8 mouse cellular contexts compared by ENCODE assay signal in the genomic region with DNA sequence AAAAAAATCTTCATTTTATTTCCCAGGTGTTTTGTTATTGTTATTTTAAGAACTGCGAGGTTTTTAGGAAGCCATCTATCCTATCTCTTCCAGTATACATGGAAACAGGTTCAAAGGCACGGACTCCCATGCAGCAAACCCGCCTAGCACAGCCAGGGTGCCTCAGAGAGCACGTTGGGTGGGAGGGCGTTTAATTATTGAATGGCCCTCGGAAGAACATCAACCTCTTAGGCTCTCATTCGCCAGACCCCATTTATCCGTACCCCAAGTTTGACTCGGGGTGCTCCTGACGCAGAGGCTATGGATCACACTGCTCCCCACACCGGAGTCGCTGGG. TPM values are rescaled to one million over a fixed set of nuclear protein-coding genes. Genes with fewer than 3 reads are reported as not detected.
DNase-seq lines count a peak whose midpoint lies in the region; ATAC-seq and TF ChIP-seq lines count a peak whose summit lies in the region.

No protein-coding gene starts in this region.

- ATAC-seq in lung, postnatal 0 days = no peak
- no peak for ATAC-seq in intestine, embryonic 16.5 days
- peak; percentile 13; the same call in 1 of the 2 replicates for ATAC-seq in neural tube, embryonic 14.5 days (ENCODE audit: low read depth)

- no peaks in the 10 kb centered on the region for H3K27me3 ChIP-seq in lung, postnatal 0 days (replicated peaks; ENCODE audit: insufficient read depth, low read length)
- no peaks in the 10 kb centered on the region for H3K27me3 ChIP-seq in intestine, embryonic 16.5 days (replicated peaks; ENCODE audit: control insufficient read depth, insufficient read depth, low read length)
- no peaks in the 10 kb centered on the region for H3K27me3 ChIP-seq in neural tube, embryonic 14.5 days (ENCODE audit: control insufficient read depth, insufficient read depth, low read length)

- H3K9me3 ChIP-seq in lung, postnatal 0 days (ENCODE audit: low read length) = no peaks in the 10 kb centered on the region
- no peaks in the 10 kb centered on the region for H3K9me3 ChIP-seq in intestine, embryonic 16.5 days (ENCODE audit: control insufficient read depth, low read length)
- H3K9me3 ChIP-seq in neural tube, embryonic 14.5 days (ENCODE audit: control insufficient read depth, low read length) = no peaks in the 10 kb centered on the region

- peak; percentile 22 for DNase-seq in lung, postnatal 0 days (ENCODE audit: low spot score)
- no peak for DNase-seq in lung, postnatal 4 days
- DNase-seq in urinary bladder, postnatal 4 days (ENCODE audit: low spot score in 2 of 2) = no peak
- DNase-seq in right cerebral cortex, postnatal 4 days = no peak
- no peak for DNase-seq in cerebellum, adult 11-12 months

- H3K4me1 ChIP-seq in lung, postnatal 0 days (ENCODE audit: insufficient read depth, low read depth, low read length) = peaks cover 5% of the 10 kb centered on the region
- H3K4me1 ChIP-seq in cortical plate, adult 2 months (ENCODE audit: control insufficient read depth, insufficient read depth, low read length) = no peaks in the 10 kb centered on the region
- peaks cover 14% of the 10 kb centered on the region; the same call in 1 of the 2 replicates for H3K4me1 ChIP-seq in intestine, embryonic 16.5 days (ENCODE audit: control insufficient read depth, insufficient read depth, low read length)
- 0 out of 2 replicates have a peak, but pooled peaks cover 3% of the 10 kb centered on the region for H3K4me1 ChIP-seq in neural tube, embryonic 14.5 days (ENCODE audit: control insufficient read depth, insufficient read depth, low read length)

- H3K4me3 ChIP-seq in lung, postnatal 0 days (ENCODE audit: low read depth, low read length) = peak overlapping the region; percentile 80
- peak overlapping the region; percentile 83 for H3K4me3 ChIP-seq in cortical plate, adult 2 months (ENCODE audit: insufficient read depth, low read length)
- peak overlapping the region; percentile 88 for H3K4me3 ChIP-seq in intestine, embryonic 16.5 days (ENCODE audit: low read length)
- peak overlapping the region; percentile 79 for H3K4me3 ChIP-seq in neural tube, embryonic 14.5 days (ENCODE audit: low read depth, low read length)

- peak overlapping the region; percentile 93 for H3K4me2 ChIP-seq in lung, postnatal 0 days (replicated peaks; ENCODE audit: low read depth, low read length)
- H3K4me2 ChIP-seq in intestine, embryonic 16.5 days (ENCODE audit: low read depth, low read length) = peak overlapping the region; percentile 91
- H3K4me2 ChIP-seq in neural tube, embryonic 14.5 days (ENCODE audit: low read depth, low read length) = peak overlapping the region; percentile 67

- H3K36me3 ChIP-seq in lung, postnatal 0 days (ENCODE audit: insufficient read depth, low read length) = peaks cover 12% of the 10 kb centered on the region
- no peaks in the 10 kb centered on the region for H3K36me3 ChIP-seq in intestine, embryonic 16.5 days (ENCODE audit: control insufficient read depth, insufficient read depth, low read length)
- peaks cover 14% of the 10 kb centered on the region for H3K36me3 ChIP-seq in neural tube, embryonic 14.5 days (ENCODE audit: control insufficient read depth, insufficient read depth, low read length)

- no peak for TF ChIP-seq EP300 in lung, postnatal 0 days (IDR thresholded peaks at IDR 0.05)

- TF ChIP-seq CTCF in lung, postnatal 0 days (IDR thresholded peaks at IDR 0.05) = peak; percentile 27; the same call in 1 of the 2 replicates
- TF ChIP-seq CTCF in cortical plate, adult 2 months (IDR thresholded peaks at IDR 0.05; ENCODE audit: extremely low read depth, insufficient read depth, low read length) = no peak

- peak overlapping the region; percentile 84 for H3K9ac ChIP-seq in lung, postnatal 0 days (replicated peaks; ENCODE audit: low read depth)
- peak overlapping the region; percentile 89 for H3K9ac ChIP-seq in intestine, embryonic 16.5 days (ENCODE audit: low read depth, low read length)
- peak overlapping the region; percentile 88 for H3K9ac ChIP-seq in neural tube, embryonic 14.5 days (replicated peaks; ENCODE audit: low read depth, low read length)

- TF ChIP-seq POLR2A in cortical plate, adult 2 months (IDR thresholded peaks at IDR 0.05; ENCODE audit: extremely low read depth, insufficient read depth, low read length) = no peak

- WGBS in lung, postnatal 0 days = 7% methylated on average over 12 of the region's 12 CpGs
- 5% methylated on average over 12 of the region's 12 CpGs for WGBS in intestine, embryonic 16.5 days
- 7% methylated on average over 12 of the region's 12 CpGs for WGBS in neural tube, embryonic 14.5 days

- H3K27ac ChIP-seq in lung, postnatal 0 days (ENCODE audit: low read length) = peak overlapping the region; percentile 93
- peak overlapping the region; percentile 42; the same call in 1 of the 2 replicates for H3K27ac ChIP-seq in cortical plate, adult 2 months (ENCODE audit: insufficient read depth, low read length)
- H3K27ac ChIP-seq in intestine, embryonic 16.5 days (ENCODE audit: low read length) = no peak overlapping the region
- H3K27ac ChIP-seq in neural tube, embryonic 14.5 days (ENCODE audit: low read depth, low read length) = peak overlapping the region; percentile 69; the same call in 1 of the 2 replicates

RNA-seq across cellular contexts. Expression of a gene that starts 1.6 kb away (rescaled TPM):
- 4.7 TPM in 2 replicates for polyA plus RNA-seq in lung, postnatal 0 days (2015; fragmentation: Nextera tagmentation; extraction: Ambion mirVana)
- polyA plus RNA-seq in cortical plate, adult 2 months (2012; rRNA removed) = 18.1 and 18.9 TPM in 2 replicates
- 4.3 and 4.6 TPM in 2 replicates for polyA plus RNA-seq in intestine, embryonic 16.5 days (2015; fragmentation: Nextera tagmentation; extraction: Ambion mirVana)
- polyA plus RNA-seq in neural tube, embryonic 14.5 days (2014; fragmentation: Nextera tagmentation; extraction: Ambion mirVana) = 12.1 and 12.4 TPM in 2 replicates

RNA-seq across cellular contexts. Expression of a gene that starts 39.3 kb away (rescaled TPM):
- polyA plus RNA-seq in lung, postnatal 0 days (2015; fragmentation: Nextera tagmentation; extraction: Ambion mirVana) = 13.5 and 14.4 TPM in 2 replicates
- polyA plus RNA-seq in cortical plate, adult 2 months (2012; rRNA removed) = 26.3 and 27.0 TPM in 2 replicates
- 3.8 and 5.9 TPM in 2 replicates for polyA plus RNA-seq in intestine, embryonic 16.5 days (2015; fragmentation: Nextera tagmentation; extraction: Ambion mirVana)
- polyA plus RNA-seq in neural tube, embryonic 14.5 days (2014; fragmentation: Nextera tagmentation; extraction: Ambion mirVana) = 22.9 and 23.9 TPM in 2 replicates
